Mouse (Mus musculus) kidney, postnatal 4 days (tissue): ENCODE measurements at regions not wholly inside any gene's neighbourhood (a gene's known extent, or its start where the extent isn't known, plus 50 kb on each side); places are given as distances from the start of the nearest gene placed in this dataset.
"Not testable (repeated sequence)": the region's sequence is repeated elsewhere in the genome, so short reads cannot be mapped to it uniquely, and the experiment has no call there.

ENCODE experiments used
- DNase-seq, 2 experiments: peaks; one replicate each; pipeline ENCODE4 v3.0.0; 2021; ENCODE audit warnings: mixed read lengths in 2 of 2

DNA sequence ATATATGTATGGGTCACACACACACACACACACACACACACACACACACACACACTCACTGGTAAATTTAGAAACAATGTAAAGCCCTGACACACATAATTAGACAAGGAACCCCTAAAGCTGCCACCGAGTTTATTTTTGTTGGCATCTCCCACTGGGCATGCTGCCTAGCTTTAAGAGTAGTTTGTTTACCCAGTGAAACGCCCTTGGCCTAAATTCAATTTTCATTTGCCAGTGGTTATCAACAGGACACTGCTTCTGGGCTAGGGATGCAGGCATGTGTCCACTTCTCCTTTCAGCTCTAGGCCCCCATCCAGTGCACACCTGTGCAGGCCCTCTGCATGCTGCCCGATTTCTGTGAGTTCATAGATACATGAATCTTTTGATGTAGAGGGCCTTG is 73.7 kb upstream of the 1110032F04Rik start:
- no peak for DNase-seq

DNA sequence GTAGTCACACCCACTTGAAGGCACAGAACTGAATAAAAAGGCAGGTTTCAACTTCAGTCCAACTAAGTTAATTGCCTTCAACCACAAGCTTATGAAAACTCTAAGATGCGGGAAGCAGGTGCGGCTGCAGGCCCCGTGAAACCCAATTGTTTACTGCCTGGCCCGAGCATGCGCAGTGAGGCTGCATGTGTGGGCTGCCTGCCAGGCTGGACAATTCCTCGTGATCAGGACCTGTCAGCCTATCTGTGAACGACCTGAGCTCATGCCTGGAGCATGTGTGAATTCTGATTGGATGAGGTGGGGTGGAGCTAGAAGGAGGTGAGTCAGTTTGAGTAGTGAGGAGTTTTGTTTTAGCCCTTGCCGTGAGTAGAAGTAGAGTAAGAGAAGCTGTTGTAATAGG is 71.0 kb upstream of the 1110032F04Rik start:
- DNase-seq, result not testable (repeated sequence)

GRCm38 (mm10) chr3:68808866-68809265 is 60.5 kb upstream of the 1110032F04Rik start:
- no peak for DNase-seq

- no peak for DNase-seq
Observed at GRCm38 (mm10) chr3:68813461-68813860, 55.9 kb upstream of the 1110032F04Rik start.

DNA sequence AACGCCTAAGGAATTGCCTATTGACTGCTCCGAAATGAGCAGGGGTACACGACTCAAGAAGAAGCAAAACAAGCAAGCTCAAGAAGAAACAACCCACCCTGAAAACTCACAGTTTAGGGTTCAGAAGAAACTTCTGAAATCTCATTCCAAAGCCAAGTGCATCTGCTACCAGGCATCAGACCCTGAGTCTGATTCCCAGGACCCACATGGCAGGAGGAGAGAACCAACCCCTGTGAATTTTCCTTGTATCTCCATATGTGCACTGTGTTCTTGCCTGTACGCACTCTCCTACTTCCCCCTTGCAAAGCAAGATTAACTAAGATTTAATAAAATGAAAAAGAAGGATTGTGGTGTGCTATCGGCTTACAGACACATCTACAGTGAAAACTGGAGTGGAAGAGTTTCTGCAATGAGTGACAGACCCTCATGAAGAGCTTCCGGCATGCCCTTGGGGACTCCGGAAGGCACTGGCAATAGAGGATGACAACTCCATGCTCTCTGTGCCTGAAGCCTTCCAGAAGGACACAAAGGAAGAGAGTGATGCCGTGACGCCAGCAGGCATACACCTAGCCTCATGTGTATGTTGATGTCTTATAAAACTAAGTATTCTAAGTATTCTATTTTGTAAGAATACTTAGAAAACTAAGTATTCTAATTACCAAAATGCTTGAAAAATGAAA is 55.2 kb upstream of the 1110032F04Rik start:
- no peak for DNase-seq

GRCm38 (mm10) chr3:68815621-68816020 is 53.8 kb upstream of the 1110032F04Rik start:
- DNase-seq, result no peak

DNA sequence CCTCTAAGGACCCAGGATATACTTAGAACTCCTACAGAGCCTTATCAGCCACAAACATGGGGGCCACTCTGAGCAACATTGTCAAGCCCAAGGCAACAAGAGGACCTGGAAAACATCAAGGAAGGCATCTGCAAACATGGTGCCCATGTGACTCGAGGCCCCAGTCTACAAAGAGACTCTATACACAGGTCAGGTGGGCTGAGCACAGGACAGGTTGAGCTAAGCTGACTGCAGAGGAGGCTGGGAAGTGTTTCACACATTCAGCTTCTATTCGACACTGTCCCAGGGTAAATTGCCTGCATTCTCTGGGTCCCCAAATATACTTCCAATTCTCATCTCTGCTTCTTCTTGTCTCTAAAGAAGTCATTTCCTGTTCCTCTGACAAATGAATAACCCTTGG is 52.1 kb upstream of the 1110032F04Rik start:
- DNase-seq, result no peak
